Mouse (Mus musculus) kidney, postnatal 10 days (tissue): ENCODE measurements around the gene Serpinb9.
"Not testable (repeated sequence)": the region's sequence is repeated elsewhere in the genome, so short reads cannot be mapped to it uniquely, and the experiment has no call there.

Experiments used
- DNase-seq: peaks from one replicate; pipeline ENCODE4 v3.0.0; 2021; ENCODE audit warnings: mixed read lengths

Serpinb9 gene

DNA sequence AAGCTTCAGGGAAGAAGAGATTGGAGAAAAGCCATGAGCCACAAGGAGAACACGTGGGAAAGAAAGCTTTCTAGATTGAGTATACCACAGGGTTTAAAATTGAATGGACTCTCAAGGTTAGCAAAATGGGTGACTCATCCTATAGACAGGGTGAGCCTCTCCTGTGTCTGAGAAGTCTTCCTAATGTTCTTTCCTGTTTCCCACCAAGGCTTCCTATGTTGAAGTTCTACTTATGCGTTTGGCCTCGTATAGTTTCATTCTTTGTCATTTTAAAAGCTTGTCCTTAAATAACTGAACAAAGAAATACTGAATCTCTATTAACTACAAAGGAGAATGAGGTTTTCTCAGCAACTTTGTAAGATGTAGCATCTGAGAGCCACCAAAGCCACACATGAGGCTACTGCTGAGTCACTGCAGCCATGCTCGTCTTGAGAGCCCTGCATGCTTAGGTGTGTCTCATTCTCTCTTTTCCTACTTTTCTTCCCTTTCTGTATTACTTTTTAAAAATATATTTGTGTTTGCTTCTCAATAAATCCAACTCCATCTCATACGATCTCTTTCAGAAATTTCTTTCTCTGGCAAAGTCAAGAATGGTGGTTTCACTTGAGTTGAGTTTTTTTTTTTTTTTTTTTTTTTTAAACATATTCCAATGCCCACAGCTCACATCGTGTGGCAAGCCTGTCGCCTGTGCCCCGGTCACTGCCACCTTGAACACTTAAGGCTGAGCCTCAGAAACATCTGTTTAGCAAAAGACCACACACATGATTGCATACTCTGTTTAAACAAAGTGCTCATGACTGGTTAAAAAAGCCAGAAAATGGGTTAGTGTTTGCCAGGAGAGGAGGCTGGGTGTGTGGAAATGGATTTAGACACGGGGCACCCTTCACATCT lies 718 bp downstream of the Serpinb9 start:
- no peak for DNase-seq

GRCm38 (mm10) chr13:33004414-33005105 lies 1.5 kb downstream of the Serpinb9 start:
- DNase-seq = peak; percentile 92

GRCm38 (mm10) chr13:33005501-33006075 lies 2.5 kb downstream of the Serpinb9 start:
- DNase-seq = no peak

GRCm38 (mm10) chr13:33006555-33006954 lies 3.5 kb downstream of the Serpinb9 start:
- DNase-seq = no peak

GRCm38 (mm10) chr13:33012395-33012794 lies 9.3 kb downstream of the Serpinb9 start:
- peak; percentile 27 for DNase-seq

DNA sequence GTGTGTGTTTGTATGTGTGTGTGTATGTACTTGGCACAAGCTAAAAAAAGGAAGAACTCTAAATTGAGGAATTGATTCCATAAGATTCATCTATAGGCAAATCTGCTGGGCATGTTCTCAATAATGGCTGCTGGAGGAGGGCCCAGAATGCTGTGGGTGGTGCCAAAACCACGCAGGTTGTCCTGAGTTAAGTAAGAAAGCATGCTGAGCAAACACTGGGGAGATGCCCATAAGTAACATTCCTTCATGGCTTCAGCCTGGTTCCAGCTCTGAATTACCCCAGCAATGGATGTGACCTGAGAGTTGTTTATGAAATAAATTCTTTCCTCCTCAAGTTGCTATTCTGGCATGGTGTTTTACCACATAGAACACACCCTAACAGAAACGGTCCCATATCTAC lies 10.2 kb downstream of the Serpinb9 start:
- DNase-seq = no peak

GRCm38 (mm10) chr13:33022371-33022770 lies 19.3 kb downstream of the Serpinb9 start:
- DNase-seq = no peak

DNA sequence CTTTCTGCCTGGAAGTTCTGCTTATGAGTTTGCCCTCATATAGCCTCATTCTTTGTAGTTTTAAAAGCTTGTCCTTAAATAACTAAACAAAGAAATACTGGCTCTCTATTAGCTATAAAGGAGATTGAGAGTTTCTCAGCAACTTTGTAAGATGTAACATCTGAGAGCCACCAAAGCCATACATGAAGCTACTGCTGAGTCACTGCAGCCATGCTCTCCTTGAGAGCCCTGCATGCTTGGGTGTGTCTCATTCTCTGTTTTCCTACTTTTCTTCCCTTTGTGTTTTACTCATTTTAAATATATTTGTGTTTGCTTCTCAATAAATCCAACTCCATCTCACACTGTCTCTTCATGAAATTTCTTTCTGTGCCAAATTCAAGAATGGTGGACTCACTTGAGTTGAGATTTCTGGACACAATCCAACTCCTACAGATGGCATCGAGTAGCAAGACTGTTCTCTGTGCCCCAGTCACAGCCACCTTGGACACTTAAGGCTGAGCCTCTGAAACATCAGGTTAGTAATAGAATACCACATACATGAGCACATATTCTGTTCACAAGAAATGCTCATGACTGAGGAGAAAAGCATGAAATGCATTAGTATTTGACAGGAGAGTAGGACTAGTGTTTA lies 23.5 kb downstream of the Serpinb9 start:
- no peak for DNase-seq

- DNase-seq = no peak
These were observed 24.2 kb downstream of the Serpinb9 start, which contains the start of gene Serpinb9b for GRCm38 (mm10) chr13:33027244-33027643. TSS of gene Serpinb9b (plus strand) at chr13:33027416.

GRCm38 (mm10) chr13:33028146-33028545 lies 25.1 kb downstream of the Serpinb9 start:
- no peak for DNase-seq

GRCm38 (mm10) chr13:33028550-33028949 lies 25.5 kb downstream of the Serpinb9 start:
- DNase-seq = no peak

DNA sequence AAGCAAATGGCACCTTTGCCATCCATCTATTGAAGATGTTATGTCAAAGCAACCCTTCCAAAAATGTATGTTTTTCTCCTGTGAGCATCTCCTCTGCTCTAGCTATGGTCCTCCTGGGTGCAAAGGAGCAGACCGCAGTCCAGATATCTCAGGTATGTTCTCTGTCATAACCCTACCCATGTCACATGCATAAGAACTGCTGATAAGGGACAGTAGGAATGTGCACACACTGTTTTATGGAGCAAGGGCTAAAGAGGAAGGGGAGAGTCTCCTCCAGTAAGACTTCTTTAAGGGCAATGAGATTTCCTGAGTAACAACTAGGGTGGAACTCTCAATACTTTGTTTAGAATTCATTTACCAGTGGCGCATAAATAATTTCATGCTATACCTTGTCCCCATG lies 26.4 kb downstream of the Serpinb9 start:
- DNase-seq = not testable (repeated sequence)

GRCm38 (mm10) chr13:33030281-33030680 lies 27.2 kb downstream of the Serpinb9 start:
- DNase-seq = no peak

GRCm38 (mm10) chr13:33035506-33035905 lies 32.5 kb downstream of the Serpinb9 start:
- DNase-seq = no peak

- no peak for DNase-seq
These were observed 40.5 kb downstream of the Serpinb9 start for GRCm38 (mm10) chr13:33043542-33043941.

GRCm38 (mm10) chr13:33047234-33047633 lies 44.2 kb downstream of the Serpinb9 start:
- no peak for DNase-seq

DNA sequence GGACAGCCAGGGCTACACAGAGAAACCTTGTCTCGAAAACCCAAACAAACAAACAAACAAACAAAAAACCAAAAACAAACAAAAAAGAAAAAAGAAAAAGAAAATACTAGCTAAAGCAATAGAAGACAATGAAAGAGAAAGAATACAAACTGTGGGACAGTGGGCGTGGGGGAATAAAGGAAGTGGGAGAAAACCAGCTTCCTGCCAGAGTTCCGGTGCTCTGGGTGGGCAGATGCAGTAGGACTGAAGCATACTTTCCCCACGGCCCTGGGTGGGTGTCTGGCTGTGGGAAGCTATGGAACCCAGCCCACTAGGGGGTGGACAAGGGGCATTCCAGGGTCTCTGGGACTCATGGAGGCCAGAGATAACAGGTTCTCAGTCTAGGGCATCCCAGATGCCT lies 45.1 kb downstream of the Serpinb9 start:
- DNase-seq = no peak

- DNase-seq = no peak
These were observed 48.6 kb downstream of the Serpinb9 start for GRCm38 (mm10) chr13:33051697-33052096.

DNA sequence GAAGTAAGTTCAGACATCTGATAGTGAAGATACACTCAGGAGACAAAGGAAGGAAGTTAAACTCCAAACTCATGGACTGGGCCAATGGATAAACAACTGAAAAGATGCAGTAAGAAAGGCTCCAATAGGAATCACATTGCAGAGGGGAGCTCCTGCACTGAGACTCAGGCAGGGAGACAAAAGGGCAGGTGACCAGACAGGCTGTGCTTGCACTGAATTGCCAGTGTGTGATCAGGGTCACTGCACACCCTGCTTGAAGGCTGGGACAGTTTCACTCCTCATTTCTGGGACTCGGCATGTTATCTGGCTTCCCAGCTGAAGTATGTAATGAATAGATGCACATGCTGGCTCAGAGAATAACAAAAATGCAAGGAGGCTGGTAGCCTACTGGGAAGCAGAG lies 60.0 kb downstream of the Serpinb9 start:
- DNase-seq = no peak
